Mouse (Mus musculus) ES-Bruce4 (cell line): ENCODE measurements at regions not wholly inside any gene's neighbourhood (a gene's known extent, or its start where the extent isn't known, plus 50 kb on each side); places are given as distances from the start of the nearest gene placed in this dataset.

Experiments used
- H3K27ac ChIP-seq: 2 replicates; pipeline ENCODE4 v1.5.1; 2012; ENCODE audit warnings: low read length, inconsistent platforms; ENCODE audit not compliant: insufficient read depth
- H3K27me3 ChIP-seq: 2 replicates; pipeline ENCODE4 v1.6.1; 2012; ENCODE audit warnings: mild to moderate bottlenecking, low read length, inconsistent platforms; ENCODE audit not compliant: control insufficient read depth, poor library complexity, insufficient read depth, severe bottlenecking
- H3K36me3 ChIP-seq: 2 replicates; pipeline ENCODE4 v1.6.1; 2012; ENCODE audit warnings: inconsistent platforms, mild to moderate bottlenecking, low read length, moderate library complexity; ENCODE audit not compliant: control insufficient read depth, poor library complexity, insufficient read depth, severe bottlenecking
- H3K4me1 ChIP-seq: one replicate; pipeline ENCODE4 v1.8.1; 2011; ENCODE audit warnings: low read length; ENCODE audit not compliant: control insufficient read depth, insufficient read depth
- H3K4me3 ChIP-seq: 2 replicates; pipeline ENCODE4 v1.5.1; 2011; ENCODE audit warnings: low read depth, mild to moderate bottlenecking, low read length
- H3K9ac ChIP-seq: 2 replicates; pipeline ENCODE4 v1.6.1; 2012; ENCODE audit warnings: low read depth, mild to moderate bottlenecking, inconsistent platforms; ENCODE audit not compliant: poor library complexity, severe bottlenecking
- H3K9me3 ChIP-seq: replicated peaks from 2 replicates; pipeline ENCODE4 v1.6.1; 2012; ENCODE audit warnings: mild to moderate bottlenecking, low read length, inconsistent platforms; ENCODE audit not compliant: control insufficient read depth, poor library complexity, insufficient read depth, severe bottlenecking
- CTCF ChIP-seq: IDR thresholded peaks from one replicate; pipeline ENCODE4 v1.8.1; 2011; ENCODE audit warnings: low read depth, low read length
- EP300 ChIP-seq: IDR thresholded peaks from 2 replicates; pipeline ENCODE4 v1.6.1; 2011; ENCODE audit warnings: low read depth, low read length; ENCODE audit not compliant: insufficient read depth
- POLR2A ChIP-seq: IDR thresholded peaks from one replicate; pipeline ENCODE4 v1.8.1; 2011; ENCODE audit warnings: low read length; ENCODE audit not compliant: insufficient read depth

- TF ChIP-seq EP300 (no peak), POLR2A (no peak), CTCF (no peak)
- H3K4me1 ChIP-seq: no peaks in the 10 kb centered on the region
- no peaks in the 10 kb centered on the region for H3K9me3 ChIP-seq
Measured at GRCm38 (mm10) chr4:55953701-55954100, 421.4 kb upstream of the Klf4 start.

GRCm38 (mm10) chr4:55952220-55952619 is 420.0 kb upstream of the Klf4 start:
- H3K9me3 ChIP-seq: no peaks in the 10 kb centered on the region
- no peaks in the 10 kb centered on the region for H3K36me3 ChIP-seq

More at GRCm38 (mm10) chr4:55953701-55954100, 421.4 kb upstream of the Klf4 start:
- Histone ChIP-seq H3K9ac (no peak overlapping the region), H3K36me3 (no peaks in the 10 kb centered on the region), H3K4me3 (no peak overlapping the region), H3K27me3 (no peaks in the 10 kb centered on the region), H3K27ac (no peak overlapping the region)

GRCm38 (mm10) chr4:55941423-55941822 is 409.2 kb upstream of the Klf4 start:
- Histone ChIP-seq H3K36me3 (no peaks in the 10 kb centered on the region), H3K9me3 (no peaks in the 10 kb centered on the region), H3K9ac (no peak overlapping the region), H3K27ac (no peak overlapping the region), H3K27me3 (no peaks in the 10 kb centered on the region), H3K4me1 (no peaks in the 10 kb centered on the region), H3K4me3 (no peak overlapping the region)
- TF ChIP-seq CTCF (no peak), POLR2A (no peak), EP300 (no peak)

More at GRCm38 (mm10) chr4:55952220-55952619, 420.0 kb upstream of the Klf4 start:
- TF ChIP-seq CTCF: no peak
- no peak for TF ChIP-seq POLR2A
- TF ChIP-seq EP300: no peak
- no peaks in the 10 kb centered on the region for H3K4me1 ChIP-seq
- H3K9ac ChIP-seq: no peak overlapping the region
- H3K27me3 ChIP-seq: no peaks in the 10 kb centered on the region
- no peak overlapping the region for H3K4me3 ChIP-seq
- no peak overlapping the region for H3K27ac ChIP-seq

GRCm38 (mm10) chr4:55938383-55938782 is 406.1 kb upstream of the Klf4 start:
- no peak overlapping the region for H3K9ac ChIP-seq
- no peaks in the 10 kb centered on the region for H3K27me3 ChIP-seq
- H3K27ac ChIP-seq: no peak overlapping the region
- H3K4me3 ChIP-seq: no peak overlapping the region
- TF ChIP-seq POLR2A: no peak
- TF ChIP-seq EP300: no peak
- no peak for TF ChIP-seq CTCF
- no peaks in the 10 kb centered on the region for H3K36me3 ChIP-seq
- no peaks in the 10 kb centered on the region for H3K9me3 ChIP-seq
- H3K4me1 ChIP-seq: no peaks in the 10 kb centered on the region

- H3K9ac ChIP-seq: no peak overlapping the region
- H3K27me3 ChIP-seq: no peaks in the 10 kb centered on the region
- no peak for TF ChIP-seq CTCF
- no peak for TF ChIP-seq EP300
- no peak for TF ChIP-seq POLR2A
- no peaks in the 10 kb centered on the region for H3K4me1 ChIP-seq
- H3K4me3 ChIP-seq: no peak overlapping the region
- H3K27ac ChIP-seq: no peak overlapping the region
- no peaks in the 10 kb centered on the region for H3K36me3 ChIP-seq
- H3K9me3 ChIP-seq: no peaks in the 10 kb centered on the region
Measured at GRCm38 (mm10) chr4:55937833-55938232, 405.6 kb upstream of the Klf4 start.

- H3K27ac ChIP-seq: no peak overlapping the region
- H3K36me3 ChIP-seq: no peaks in the 10 kb centered on the region
- no peak for TF ChIP-seq EP300
- no peak for TF ChIP-seq POLR2A
- no peak for TF ChIP-seq CTCF
- H3K9me3 ChIP-seq: no peaks in the 10 kb centered on the region
- H3K27me3 ChIP-seq: no peaks in the 10 kb centered on the region
- no peak overlapping the region for H3K4me3 ChIP-seq
- H3K9ac ChIP-seq: no peak overlapping the region
- H3K4me1 ChIP-seq: no peaks in the 10 kb centered on the region
Measured at GRCm38 (mm10) chr4:55929141-55929782, 397.0 kb upstream of the Klf4 start.
